Mouse (Mus musculus) cerebellum, adult 8-10 months (tissue): ENCODE results near the gene Reps2.

Experiments used
- DNase-seq: peaks from one replicate; pipeline ENCODE4 v3.0.0; 2022

Gene Reps2

DNA sequence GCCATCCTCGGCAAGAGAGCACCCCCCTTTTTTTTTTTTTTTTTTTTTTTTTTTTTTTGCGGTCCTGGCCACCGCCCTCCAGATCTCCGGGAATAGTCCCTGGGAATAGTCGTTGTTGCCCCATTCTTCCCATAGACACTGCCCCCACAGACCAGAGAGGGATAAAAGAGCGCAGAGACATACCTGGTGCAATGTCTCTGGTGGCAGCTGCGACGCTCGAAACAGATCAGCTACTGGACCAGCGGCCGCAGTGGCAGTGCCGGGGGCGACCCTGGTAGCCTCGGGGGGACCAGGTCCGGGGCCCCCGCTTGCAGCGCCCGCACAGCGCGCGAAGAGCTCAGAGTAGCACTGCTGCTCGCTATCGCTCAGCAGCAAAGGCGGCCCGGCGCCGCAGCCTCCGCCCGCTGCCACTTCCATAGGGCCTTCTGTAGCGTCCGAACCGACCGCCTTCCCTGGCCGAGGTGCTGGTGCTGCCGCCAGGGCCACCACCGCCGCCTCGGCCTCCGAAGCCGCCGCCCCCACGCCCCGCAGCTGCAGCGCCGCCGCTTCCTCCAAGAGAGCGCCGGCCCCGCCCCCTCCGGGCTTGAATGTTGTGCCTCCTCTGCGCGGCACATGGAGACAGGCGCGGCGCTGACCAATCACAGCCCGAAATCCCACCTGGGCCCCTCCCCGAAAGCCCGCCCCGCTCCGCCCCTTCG, at the start of gene Reps2:
Gene Reps2, minus strand, starts transcription at position 559 of the 698 bp plus-strand sequence.
- DNase-seq = peak; percentile 66

DNA sequence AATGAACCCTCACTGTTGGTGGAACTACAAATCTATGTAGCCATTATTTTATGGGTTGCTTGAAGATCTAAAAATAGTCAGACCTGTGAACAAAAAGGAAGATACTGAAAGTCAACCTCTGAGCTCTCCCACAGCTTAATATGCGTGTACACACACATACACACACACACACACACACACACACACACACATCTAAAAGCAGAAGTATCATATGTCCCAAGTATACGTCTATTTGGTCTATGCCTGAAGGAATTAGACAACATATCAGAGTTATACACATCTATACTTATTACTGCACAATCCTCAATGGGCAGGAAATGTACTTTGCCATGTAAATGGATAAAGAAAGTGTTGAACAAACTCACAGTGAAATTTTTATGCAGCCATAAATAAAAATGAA, 47.8 kb upstream of the Reps2 start:
- DNase-seq = no peak

DNA sequence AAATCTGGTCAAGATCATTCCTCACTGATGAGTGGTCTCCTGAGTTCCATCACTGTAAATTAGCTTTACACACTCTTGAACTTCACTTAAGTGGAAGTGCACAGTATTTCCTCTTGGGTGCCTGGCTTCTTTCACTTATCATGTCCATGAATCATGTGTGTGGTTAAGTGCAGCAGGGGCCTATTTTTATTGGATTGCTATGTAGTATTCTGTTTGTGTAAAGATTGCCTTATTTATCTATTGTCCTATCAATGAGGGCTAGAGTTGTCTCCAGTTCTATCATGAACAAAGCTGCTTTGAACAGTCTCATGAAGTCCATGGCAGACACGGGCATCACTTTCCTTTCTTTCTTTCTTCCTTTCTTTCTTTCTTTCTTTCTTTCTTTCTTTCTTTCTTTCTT, 41.9 kb upstream of the Reps2 start:
- DNase-seq = no peak

DNA sequence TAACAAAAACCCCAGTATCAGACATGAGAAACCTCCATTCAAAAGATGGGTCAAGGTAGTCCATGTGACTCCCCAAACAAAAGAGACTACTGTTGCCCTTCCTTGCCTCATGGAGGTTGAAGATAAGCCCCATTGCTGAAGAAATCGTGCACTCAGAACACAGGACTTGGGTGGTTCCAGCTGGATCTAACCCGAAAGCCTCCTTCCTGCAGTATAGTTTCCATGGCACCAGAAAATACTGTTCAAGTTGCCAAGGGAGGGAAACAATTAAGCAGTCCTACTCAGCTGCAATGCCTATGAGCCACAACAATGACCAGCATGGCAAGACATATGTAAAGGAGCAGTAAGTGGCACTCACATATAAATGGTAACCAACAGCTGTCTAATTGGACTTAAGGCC, 36.1 kb upstream of the Reps2 start:
- no peak for DNase-seq

DNA sequence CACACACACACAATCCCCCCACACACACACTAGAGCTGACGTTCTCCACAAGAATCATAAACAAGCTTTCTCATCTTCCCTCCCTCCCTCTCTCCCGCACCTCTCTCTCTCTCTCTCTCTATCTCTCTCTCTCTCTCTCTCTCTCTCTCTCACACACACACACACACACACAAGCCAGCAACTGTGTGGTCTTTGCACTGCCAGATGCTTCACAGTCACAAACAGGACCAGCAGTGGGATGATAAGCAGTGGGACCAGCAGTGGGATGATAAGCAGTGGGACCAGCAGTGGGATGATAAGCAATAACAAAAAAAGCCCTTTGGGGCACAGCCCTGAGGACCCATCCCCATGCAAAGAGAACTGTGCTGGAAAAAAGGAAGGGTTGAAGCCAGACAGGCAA, 35.4 kb upstream of the Reps2 start:
- no peak for DNase-seq

DNA sequence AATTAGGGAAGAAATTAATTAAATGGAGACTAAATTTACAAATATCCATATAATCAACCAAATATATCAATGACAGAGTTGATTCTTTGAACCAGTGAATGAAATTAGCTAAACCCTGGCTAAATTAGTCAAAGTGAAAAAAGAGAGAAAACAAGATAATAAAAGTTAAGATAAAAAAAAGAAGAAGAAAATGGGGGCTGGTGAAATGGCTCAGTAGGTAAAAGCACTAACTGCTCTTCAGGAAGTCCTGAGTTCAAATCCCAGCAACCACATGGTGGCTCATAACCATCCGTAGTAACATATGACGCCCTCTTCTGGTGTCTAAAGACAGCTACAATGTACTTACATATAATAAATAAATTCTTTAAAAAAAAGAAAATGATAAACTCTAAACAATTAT, 22.7 kb upstream of the Reps2 start:
- no peak for DNase-seq

DNA sequence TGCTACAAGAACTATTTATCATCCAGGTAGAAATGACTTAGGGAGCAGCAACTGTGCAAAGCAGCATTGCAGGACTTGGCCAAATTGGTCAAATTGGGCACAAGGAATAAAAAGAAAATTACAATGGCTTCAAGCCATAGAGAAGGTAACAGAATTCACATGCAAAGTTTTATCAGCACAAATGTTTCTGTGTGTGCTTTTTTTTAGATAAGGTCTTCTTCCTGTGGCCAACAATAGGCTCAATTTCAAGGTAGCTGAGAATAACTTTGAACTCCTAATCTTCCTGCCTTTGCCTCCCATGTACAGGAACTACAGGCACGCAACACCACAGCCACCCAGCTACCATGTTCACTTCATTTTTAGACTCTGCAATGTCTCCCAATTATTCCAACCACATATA, 16.7 kb upstream of the Reps2 start:
- DNase-seq = no peak

DNA sequence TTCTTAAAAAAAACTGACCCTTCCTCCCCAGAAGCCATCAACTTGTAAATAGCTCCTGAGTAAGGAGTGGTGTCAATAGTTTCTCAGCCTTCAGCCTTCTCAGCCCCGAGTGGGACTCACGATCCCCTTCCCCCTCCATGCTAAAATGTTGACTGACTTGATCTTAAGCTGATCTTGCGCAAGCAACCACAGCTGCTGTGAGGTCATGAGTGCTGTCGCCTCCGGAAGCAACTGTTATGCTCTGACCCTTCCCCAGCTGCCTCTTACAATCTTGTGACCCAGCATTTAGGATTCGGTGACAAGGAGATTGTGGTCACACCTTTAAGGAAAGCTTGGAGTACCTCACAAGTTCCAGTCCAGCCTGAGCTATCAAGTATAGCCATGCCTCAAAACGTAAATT, 10.1 kb upstream of the Reps2 start:
- no peak for DNase-seq

DNA sequence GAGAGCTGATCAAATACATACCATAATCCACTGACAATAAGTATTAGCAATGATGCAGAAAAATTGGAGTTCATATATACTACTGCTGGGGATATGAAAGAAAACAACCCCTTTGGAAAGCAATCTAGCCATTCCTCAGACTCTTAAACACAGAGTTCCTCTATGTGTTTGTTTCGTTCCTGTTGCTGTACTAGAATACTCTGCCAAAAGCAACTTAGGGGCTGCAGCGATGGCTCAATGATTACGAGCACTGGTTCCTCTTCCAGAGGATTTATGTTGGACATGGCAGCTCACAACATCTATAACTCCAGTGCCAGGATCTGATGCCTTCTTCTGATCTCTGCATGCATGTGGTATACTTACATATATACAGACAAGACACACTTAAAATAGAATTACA, 9.0 kb upstream of the Reps2 start:
- DNase-seq = no peak

DNA sequence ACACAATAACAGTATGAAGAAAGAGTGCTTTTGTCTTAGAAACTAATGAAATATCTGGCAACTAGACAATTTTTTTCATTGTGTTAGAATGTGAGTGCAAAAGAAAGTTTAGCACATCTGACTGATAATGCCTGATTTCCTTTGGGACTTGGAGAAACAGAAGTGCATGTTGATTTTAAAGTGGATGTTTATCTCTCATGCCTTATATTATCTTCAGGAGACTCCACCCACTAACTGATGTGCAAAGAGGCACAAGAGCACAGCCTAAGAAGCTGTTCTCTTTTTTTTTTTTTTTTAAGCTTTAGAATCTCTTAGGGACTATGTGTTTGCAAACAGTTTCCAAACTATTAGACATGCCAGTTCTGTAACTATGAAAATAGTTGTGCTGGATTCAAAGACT, 7.7 kb upstream of the Reps2 start:
- no peak for DNase-seq

DNA sequence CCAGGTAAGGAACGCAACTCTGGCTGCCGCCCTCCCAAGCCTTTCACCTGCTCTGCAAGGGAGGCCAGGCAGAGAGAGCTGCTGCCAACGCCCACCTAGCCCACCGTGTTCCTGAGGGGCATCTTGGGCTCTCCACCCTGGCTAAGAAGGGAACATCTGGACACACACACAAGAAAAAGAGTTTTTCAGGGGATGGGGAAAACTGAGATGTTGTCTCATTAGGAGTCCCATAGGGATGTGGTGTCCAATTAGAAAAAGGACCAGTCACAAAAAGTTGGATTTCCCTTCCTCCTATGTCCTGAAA, 292 bp upstream of the Reps2 start:
- no peak for DNase-seq

DNA sequence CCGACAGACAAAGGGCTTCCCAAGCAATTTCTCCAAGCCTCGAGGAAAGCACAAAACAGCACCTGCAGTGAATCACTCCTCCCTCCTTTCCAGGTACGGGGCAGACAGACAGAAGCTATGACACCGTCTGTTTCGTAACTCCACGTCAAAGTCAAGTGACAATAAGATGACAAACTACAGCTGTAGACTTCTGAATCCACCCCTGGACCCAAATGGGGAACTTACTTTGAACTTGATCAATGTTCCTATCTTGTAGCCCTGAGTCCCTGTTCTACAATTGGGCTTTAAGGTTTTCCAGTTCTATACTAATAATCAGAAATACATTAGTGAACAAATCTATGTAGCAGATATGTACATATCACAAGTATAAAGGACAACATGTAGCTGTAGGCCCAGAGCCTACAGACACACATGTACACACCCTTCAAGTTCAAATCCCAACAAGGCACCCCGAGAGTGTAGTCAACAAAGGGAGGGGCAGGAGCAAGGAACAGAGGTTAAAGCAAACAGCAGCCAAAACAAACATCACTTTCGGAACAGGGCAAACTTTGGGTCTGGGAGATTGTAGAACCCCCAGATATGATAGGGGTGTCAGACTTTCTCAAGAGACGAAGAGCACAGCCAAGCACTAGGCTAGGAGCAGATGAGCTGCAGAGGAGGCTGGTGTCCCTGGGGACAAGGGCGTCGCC, 903 bp downstream of the Reps2 start:
- DNase-seq = no peak

DNA sequence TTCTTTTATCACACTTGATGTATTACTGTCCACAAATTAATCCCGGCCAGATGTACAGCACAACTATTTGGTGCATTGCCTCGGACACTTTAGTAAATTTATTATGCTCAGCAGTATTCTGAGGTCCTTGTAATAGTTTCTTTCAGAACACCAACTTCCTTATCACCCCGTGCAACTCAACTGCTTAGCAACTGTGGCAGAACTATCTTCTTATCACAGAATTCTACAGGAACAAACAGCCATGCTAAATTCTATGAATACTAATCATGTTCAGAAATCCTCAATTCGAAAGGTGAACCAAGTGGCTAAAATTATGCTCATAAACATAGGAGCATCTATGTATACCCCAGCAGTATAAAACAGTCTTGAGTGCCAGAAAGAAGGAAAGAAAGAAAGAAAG, 1.7 kb downstream of the Reps2 start:
- DNase-seq = no peak

DNA sequence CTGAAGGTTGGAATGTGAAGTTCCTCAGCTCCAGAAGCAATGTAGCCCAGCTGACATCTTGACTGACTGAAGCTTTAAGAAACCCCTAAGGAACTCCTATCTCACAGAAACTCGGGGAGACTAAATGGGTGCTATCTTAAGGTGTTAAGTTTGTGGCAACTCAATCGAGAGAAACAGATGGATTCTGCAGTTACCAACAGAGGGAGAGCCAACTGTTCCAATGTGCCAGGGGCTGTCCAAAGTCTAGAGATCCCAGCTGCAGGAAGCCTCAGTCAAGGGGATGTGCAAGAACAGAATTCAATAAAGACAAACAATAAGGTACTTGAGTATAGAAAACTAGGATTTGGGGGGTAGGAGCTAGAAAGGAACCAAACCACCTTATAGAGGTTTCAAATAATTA, 8.3 kb downstream of the Reps2 start:
- no peak for DNase-seq

DNA sequence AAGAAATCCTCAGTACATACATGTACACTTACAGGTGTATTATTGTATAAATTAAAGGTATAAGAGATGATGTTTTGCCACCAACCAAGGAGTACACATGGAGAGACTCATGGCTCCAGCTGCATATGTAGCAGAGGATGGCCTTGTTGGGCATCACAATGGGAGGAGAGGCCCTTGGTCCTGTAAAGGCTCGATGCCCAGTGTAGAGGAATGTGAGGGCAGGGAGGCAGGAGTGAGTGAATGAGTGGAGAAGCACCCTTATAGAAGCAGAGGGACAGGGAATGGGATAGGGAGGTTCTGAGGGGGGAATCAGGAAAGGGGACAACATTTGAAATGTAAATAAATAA, 21.4 kb downstream of the Reps2 start:
- no peak for DNase-seq

DNA sequence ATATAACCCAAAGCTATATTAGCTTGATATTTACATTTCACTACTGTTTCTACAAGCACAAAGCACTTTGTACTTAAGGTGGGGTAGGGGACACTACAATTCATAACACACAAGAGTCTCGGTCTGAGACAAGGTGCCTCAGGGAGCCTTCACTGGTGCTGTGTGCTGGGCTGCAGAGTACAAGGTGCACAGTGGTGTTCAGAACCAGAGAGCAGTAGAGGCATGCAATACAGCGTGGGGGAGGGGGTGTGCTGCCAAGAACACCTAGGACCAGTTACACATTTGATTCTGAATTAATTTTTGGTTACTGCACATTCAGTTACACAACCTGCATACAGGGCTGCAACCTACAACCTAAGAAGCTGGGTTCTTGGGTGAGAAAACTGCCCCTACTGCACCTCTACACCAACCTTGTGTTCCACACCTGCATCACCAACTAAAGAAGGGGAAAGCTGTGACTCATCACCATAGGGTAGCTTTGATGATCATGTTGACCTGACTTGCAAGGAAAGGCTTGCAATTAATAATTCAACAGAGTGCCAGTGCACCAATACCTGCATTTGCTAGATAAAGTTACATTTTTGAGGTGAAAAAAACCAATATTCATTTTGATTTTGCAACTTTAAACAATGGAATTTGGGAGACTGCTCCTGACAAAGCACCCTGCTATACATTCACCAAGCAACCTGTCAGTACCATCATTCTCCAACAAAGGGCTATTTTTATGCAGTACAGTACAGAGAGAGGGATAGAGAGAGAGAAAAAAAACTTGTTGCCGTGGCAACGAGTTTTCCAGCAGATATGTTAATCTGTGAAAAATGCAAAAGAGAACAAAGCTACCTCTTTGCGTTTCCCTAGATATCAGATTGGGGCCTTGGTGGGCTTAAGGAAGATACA, 22.0 kb downstream of the Reps2 start:
- no peak for DNase-seq

DNA sequence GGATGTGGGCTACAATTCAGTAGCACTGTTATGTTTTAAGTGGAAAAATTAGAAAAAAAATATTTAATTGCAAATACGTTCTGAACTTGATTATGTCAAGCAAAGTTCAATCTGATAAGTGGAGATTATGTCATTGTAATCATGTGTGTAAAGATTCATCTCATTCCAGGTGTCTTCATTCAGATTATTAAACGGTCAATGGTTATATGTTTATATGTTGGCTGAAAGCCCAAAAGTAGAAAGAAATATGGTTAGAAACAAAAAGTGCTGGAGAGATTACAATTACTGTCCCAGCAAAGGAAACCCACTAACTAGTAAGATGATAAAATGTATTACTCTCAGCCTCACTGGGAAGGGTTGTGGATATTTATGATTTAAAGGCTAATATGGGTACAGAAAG, 23.7 kb downstream of the Reps2 start:
- DNase-seq = no peak

DNA sequence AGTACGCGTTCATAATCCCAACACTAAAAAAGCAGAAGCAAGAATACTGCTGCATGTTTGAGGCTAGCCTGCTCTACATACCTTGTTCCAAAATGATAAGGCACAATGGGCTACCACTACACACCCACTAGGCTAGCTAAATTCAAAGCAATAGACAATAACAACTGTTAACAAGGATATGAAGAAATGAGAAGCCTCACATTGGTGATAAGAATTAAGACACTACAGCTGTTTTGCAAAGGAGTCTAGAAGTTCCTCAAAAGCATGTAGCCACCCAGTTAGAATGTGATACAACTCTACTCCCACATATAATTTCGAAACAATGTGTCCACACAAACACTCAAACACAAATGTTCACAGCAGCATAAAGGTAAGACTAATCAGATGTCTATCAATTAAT, 24.9 kb downstream of the Reps2 start:
- DNase-seq = no peak

DNA sequence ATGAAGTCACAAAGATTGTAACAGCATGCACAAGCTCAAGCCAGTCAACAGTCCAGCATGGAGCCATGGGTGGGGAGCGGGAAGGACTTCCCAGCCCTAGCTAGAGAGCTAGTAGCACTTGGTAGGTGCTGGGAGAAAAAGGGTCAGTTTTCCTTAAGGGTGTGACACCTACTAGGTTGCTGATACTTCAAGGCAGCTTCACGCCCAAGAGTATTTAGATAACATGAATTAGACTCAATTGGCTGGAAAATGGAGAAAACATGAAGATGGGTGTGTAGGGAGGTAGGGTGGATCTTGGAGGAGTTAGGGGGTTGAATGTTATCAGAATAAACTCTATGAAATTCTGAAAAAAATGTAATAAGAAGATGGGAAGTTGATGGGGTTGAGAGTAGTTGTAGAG, 37.3 kb downstream of the Reps2 start:
- DNase-seq = no peak

DNA sequence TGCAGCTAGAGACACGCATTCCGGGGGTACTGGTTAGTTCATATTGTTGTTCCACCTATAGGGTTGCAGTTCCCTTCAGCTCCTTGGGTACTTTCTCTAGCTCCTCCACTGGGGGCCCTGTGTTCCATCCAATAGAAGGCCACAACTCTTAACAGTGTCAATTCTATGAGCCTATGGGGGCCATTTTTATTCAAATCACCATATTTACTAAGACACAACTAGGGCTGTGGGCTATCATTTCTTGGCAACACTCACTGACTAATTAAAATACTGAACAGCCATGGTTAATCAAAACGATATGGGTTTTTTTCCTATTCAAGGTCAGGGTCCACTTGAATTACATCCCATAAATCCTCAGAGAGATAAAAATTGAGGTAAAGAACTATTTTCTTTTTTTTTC, 43.8 kb downstream of the Reps2 start:
- no peak for DNase-seq

DNA sequence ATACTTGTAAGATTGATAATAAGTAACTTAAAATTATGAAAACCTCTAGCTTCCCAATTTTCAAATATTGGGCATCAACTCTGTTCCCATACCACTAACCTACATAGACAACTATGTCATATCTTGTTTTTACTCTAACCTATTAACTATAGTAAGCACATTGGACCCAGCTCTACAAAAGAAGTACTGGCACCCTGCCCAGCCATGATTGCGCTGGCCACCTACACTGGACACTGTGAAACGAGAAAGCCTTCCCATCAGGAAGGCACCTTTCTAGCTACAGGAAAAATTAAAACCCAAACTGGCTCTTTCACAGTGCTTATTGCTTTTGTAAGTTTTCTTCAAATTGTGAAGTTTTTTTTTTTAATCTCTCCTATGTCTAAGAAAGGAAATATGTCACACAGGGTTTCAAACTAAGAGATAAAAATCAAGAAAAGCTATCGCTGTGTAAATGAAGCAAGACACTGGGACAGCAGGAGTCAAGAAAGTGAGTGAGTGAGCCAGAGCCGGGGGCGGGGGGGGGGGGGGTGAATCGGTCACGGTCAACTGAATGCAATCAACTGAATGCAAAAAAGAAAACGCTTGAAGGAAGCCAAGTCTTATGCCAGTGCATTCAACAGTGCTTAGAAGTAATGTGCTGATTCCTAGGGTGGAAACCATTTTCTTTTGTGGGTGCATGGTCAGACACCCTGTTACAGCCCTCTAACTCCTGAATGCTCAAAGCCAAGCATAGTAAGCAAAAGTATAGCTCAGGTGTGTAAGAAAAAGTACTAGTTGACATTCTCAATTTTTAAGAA, 52.2 kb downstream of the Reps2 start:
- DNase-seq = peak; percentile 60

DNA sequence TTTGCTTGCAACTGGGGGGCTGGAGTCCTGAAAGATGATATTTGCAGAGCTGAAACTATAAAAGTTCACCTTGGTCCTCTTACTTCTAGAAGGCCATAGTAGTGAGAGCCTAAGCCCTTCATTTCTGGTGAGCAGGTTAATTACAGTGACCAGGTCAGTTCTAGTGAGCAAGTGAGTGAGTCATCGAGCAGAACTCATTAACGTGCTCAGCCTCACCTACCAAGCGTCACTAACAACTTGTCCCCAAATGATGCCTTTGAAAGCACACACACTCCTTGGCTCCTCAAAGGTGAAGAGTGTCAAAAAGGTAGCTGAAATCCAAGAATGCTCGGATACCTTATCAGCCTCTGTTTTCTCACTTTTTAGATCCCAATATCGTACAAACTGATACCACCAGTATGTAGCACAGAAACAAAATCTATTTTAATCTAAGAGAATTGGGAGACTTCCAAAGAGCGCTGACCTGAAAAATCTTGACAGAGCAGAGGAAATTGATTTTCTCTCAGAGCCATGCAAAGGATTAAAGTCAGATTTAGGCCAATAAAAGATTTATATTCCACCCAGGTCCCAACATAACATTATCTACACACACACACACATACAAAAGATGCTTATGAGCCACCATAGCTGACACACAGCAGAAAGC, 53.2 kb downstream of the Reps2 start:
- DNase-seq = peak; percentile 35
